Mouse (Mus musculus) stomach, embryonic 14.5 days (tissue): ENCODE results near the gene Ppfia1. TPM values are rescaled to one million over a fixed set of nuclear protein-coding genes. Genes with fewer than 3 reads are reported as not detected.

Experiments used
- ATAC-seq: fragments of 200-750 bp; cut with Nextera tagmentation; 2 replicates; pipeline ENCODE4 v1.8.0; 2017; ENCODE audit warnings: low read depth, moderate TSS enrichment; ENCODE audit not compliant: insufficient number of reproducible peaks, insufficient read depth, low FRiP score
- H3K27ac ChIP-seq: fragments of 300-500 bp; sonication (generic); 2 replicates; pipeline ENCODE4 v1.5.1; 2014; ENCODE audit warnings: mild to moderate bottlenecking, low read length, moderate library complexity, mixed read lengths
- H3K27me3 ChIP-seq: fragments of 300-500 bp; sonication (generic); 2 replicates; pipeline ENCODE4 v1.6.1; 2014; ENCODE audit warnings: low read length, control low read depth, mixed read lengths; ENCODE audit not compliant: control insufficient read depth, insufficient read depth
- H3K36me3 ChIP-seq: fragments of 300-500 bp; sonication (generic); 2 replicates; pipeline ENCODE4 v1.6.1; 2014; ENCODE audit warnings: mild to moderate bottlenecking, control low read depth, low read length, moderate library complexity, mixed read lengths; ENCODE audit not compliant: control insufficient read depth, insufficient read depth
- H3K4me1 ChIP-seq: fragments of 300-500 bp; sonication (generic); 2 replicates; pipeline ENCODE4 v1.6.1; 2014; ENCODE audit warnings: low read length, control low read depth, mixed read lengths; ENCODE audit not compliant: control insufficient read depth, insufficient read depth
- H3K4me2 ChIP-seq: fragments of 300-500 bp; sonication (generic); replicated peaks from 2 replicates; pipeline ENCODE4 v1.6.1; 2014; ENCODE audit warnings: low read depth, low read length, control low read depth
- H3K4me3 ChIP-seq: fragments of 300-500 bp; sonication (generic); 2 replicates; pipeline ENCODE4 v1.5.1; 2014; ENCODE audit warnings: low read depth, low read length, control low read depth
- H3K9ac ChIP-seq: fragments of 300-500 bp; sonication (generic); replicated peaks from 2 replicates; pipeline ENCODE4 v1.6.1; 2014; ENCODE audit warnings: low read depth, mild to moderate bottlenecking, control low read depth, low read length, moderate library complexity, mixed read lengths
- H3K9me3 ChIP-seq: fragments of 300-500 bp; sonication (generic); 2 replicates; pipeline ENCODE4 v1.6.1; 2016; ENCODE audit warnings: low read depth, low read length, control low read depth; ENCODE audit not compliant: control insufficient read depth
- WGBS: fragments of 180-500 bp; shearing (Covaris S2); extraction: QIAGEN DNeasy Blood & Tissue Kit; methylation state at CpG from one replicate; pipeline ENCODE4 v1.1.7; 2014; 5-methylcytosine and 5-hydroxymethylcytosine counted together
- polyA plus RNA-seq: library from polyadenylated mRNA; unstranded; fragments of >200 nt; fragmentation: Nextera tagmentation; extraction: Ambion mirVana; gene quantifications from 2 replicates; pipeline ENCODE4 v1.2.1, GENCODE M21; 2014

The Ppfia1 gene
- polyA plus RNA-seq, 1 experiment from 2014 or later = 40.1 TPM

DNA sequence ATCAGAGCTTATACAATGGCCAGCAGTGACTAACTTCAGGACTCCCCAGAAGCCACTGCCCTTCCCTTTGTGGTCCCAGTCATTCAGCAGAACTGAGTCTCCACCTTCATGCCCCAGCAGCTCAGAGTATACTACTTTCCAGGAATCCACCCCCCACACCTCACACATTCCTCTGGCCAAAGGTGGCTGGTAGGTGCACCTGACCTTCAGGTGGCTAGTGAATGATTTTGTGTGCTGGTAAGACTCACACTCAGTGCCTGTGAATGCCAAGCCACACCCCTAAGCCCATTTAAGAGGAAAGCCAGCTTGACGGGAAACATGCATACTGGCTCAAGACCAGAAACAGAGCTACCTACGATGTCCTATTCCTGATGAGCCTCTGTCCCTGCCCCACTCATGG lies 120.6 kb downstream of the Ppfia1 start:
- no peaks in the 10 kb centered on the region for H3K9me3 ChIP-seq
- no peak for ATAC-seq
- H3K9ac ChIP-seq = no peak overlapping the region
- H3K4me3 ChIP-seq = no peak overlapping the region
- H3K27me3 ChIP-seq = no peaks in the 10 kb centered on the region
- 58% methylated on average over 2 of the region's 2 CpGs for WGBS
- H3K27ac ChIP-seq = no peak overlapping the region
- H3K4me2 ChIP-seq = no peak overlapping the region
- H3K36me3 ChIP-seq = peaks cover 14% of the 10 kb centered on the region
- no peaks in the 10 kb centered on the region for H3K4me1 ChIP-seq

DNA sequence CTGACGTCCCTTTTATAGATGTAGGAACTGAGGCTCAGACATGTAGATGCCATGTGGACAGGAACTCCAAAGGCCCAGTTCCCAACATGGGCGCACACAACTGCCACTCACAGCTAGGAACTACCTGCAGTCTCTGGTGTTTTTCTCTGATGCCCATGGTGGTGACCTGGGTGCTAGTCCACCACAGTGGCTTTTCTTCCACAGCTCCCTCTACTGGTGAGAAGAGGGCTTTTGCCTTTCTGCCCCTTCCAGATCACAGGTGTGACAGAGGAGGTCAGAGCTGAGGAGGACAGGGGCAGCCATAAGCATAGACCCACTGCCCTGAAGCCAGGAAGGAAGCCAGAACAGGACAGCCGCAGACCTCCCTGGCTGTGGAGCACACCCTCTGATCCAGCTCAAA lies 126.1 kb downstream of the Ppfia1 start:
- Histone ChIP-seq H3K4me1 (no peaks in the 10 kb centered on the region), H3K4me3 (no peak overlapping the region), H3K36me3 (no peaks in the 10 kb centered on the region), H3K27me3 (no peaks in the 10 kb centered on the region), H3K4me2 (no peak overlapping the region), H3K27ac (no peak overlapping the region), H3K9me3 (no peaks in the 10 kb centered on the region), H3K9ac (no peak overlapping the region)
- WGBS = 82% methylated on average over 3 of the region's 3 CpGs
- ATAC-seq = no peak

Other genes with a start within 250 kb of the Ppfia1 start
- gene Cttn, start 82.7 kb downstream of the Ppfia1 start, polyA plus RNA-seq = 177 and 180 TPM in 2 replicates
- gene Fadd, start 28.7 kb upstream of the Ppfia1 start, polyA plus RNA-seq = 12.5 and 13.0 TPM in 2 replicates
- gene Ano1, start 198.2 kb upstream of the Ppfia1 start, polyA plus RNA-seq = 65.0 and 69.8 TPM in 2 replicates